Mouse (Mus musculus) fibroblast of lung, adult 2 months (primary cell): Measurements from ENCODE around the gene Tex35.

Source experiments
- DNase-seq: peaks from one replicate; pipeline ENCODE4 v3.0.0-alpha.2; 2011; ENCODE audit warnings: low read depth

The Tex35 gene

DNA sequence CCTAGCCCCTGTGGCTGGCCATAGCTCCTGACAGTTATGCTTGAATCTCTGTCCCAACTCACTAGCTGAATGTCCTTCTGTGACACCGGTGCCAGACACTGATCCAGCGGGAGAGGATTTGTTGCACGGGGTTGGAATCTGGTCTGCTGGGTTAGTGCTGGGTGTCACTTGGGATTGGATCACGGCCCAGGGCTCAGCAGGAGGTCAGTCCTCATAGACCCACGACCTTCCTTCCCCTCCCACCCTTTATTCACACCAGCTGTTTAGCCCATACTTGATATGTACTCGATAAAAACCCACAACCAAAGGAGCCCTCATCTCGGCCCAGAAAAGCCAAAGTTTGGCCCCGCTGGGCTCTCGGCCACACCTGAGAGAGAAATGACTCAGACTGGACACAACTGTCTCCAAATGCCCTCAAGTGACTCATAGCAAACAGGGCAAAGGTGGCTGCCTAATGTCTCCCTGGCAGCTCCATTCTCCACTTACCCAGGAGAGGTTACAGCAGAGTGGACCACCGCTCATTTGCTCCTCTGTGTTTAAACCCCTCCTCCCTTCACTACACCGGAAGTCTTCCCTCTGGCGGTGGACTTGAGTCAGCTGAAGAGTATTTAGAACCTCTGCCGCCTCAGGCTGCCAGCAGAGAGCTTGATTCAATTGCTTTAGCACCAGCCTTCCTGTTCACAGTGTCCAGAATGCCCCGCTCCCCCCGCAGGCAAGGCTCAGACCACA is 27.2 kb downstream of the Tex35 start:
- no peak for DNase-seq

DNA sequence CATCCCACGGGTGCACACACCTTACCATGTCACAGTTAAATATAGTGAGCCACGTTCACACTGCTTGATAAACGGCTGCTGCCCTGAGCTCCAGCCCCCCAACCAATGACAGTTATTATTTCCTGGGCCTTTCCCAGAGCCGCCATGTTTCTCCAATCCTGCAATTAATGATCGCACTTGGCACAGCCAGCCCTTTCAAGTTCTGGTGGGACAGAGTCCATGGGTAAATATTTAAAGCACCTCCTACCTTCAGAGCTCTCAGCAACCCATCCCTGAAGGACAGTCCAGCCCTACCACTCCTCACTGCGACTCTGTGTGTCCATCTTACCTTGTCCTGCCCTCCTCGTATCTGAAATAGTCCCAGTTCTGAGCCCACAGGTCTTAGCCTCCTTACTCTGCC is 28.4 kb downstream of the Tex35 start:
- no peak for DNase-seq

- DNase-seq = no peak
Measured at GRCm38 (mm10) chr1:157079384-157080025, 29.0 kb downstream of the Tex35 start.

- no peak for DNase-seq
Measured at GRCm38 (mm10) chr1:157076781-157077705, 31.4 kb downstream of the Tex35 start.

- DNase-seq = no peak
Measured at GRCm38 (mm10) chr1:157076257-157076656, 32.2 kb downstream of the Tex35 start.

- DNase-seq = no peak
Measured at GRCm38 (mm10) chr1:157074937-157075336, 33.5 kb downstream of the Tex35 start.

GRCm38 (mm10) chr1:157074371-157074770 is 34.1 kb downstream of the Tex35 start:
- no peak for DNase-seq

- DNase-seq = no peak
Measured at GRCm38 (mm10) chr1:157073592-157073991, 34.9 kb downstream of the Tex35 start.

GRCm38 (mm10) chr1:157069181-157069828 is 39.2 kb downstream of the Tex35 start:
- DNase-seq = no peak

DNA sequence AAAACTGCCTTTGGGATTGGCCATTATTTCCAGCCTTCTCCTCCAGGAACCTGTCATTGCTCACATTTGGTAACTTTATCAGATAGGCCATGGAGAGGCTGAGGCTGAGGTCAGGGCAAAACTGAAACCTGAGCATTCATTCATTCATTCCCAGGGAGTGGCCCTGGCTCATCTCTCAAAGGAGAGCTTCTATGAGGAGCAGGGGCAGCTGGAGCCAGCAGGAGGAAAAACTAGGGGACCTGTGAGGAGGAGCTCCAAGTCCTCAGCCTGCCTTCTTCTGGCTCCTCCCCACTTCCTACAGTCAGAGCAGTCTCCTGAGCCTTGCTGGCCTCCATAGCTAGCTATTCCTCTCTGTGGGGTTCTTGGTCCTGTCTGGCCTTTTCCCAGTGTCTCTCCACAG is 40.2 kb downstream of the Tex35 start:
- no peak for DNase-seq

DNA sequence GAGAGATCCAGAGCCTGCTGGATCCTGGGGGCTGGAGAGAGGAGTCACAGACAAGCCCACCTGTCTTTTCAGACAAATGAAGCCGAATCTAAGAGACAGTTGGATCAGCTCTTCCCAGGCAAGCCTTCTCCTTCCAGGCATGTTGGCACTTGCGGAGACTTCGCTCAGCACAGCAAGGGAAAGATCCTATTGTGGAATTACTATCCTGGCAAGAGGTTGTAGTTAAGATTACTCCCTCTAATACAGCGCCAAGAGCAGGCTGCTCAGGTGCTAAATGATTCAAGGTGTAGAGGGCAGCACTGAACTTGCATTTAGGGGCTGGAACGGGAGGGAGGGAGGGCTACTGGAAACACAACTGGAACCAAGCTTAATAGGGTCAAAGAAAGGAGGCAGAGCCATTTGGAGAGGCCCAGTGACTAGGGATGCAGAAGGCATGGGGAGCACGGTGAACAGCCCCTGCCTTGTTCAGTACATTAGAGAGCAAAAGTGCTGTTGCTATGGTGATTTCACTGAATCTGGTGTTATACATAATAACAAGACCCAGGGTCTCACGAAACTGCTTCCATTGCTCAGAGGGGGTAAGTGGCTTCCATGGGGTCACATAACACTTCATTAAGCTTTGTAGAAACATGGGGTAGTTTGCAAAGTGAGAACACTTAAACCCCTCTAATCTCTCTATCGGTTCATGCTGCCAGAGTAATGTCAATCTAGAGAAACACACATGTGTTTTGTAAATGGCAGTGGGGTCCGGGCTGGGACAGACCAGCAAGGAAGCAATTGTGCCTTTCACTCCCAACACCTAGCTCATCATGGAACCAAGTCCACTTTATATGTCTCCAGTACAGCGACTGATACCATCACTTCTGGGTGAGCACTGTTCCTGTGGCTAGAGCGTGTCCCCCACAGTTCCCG is 42.4 kb downstream of the Tex35 start:
- no peak for DNase-seq

DNA sequence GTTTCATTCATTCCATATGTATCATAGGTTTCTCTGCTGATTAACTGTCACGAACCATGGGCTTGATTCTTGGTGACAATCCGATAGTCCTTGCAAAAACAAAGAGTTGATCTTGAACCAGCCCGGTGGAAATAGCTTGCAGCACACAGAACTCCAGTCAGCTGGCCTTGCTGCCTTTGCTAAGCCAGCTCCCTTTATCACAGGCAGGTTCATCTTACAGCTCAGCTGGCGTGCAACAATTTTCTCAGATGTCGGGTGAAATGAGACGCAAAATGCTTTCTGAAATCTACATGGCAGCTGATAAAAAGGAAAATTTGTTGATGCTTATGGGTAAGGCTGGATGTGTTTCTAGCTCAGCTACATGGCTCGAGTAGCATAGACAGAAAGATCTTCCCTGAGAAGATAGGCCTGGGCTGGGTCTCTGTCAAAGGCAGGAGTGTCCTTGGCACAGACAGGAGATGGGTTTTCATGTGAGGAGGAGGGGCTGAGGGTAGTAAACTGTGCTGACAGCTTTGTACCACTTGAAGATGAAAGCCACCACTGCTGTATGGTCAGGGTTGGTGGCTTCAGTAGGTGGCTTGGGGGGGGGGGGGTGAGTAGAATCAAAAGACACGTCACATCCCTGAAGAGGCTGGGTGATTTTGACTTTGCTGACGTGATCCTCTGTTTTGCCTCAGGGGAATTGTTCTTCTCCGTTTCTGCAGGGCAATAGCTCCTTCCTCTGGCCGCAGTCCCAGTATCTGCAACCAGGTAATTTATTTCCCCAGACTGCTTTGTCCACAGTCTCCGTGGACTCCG is 45.0 kb downstream of the Tex35 start:
- DNase-seq = no peak

DNA sequence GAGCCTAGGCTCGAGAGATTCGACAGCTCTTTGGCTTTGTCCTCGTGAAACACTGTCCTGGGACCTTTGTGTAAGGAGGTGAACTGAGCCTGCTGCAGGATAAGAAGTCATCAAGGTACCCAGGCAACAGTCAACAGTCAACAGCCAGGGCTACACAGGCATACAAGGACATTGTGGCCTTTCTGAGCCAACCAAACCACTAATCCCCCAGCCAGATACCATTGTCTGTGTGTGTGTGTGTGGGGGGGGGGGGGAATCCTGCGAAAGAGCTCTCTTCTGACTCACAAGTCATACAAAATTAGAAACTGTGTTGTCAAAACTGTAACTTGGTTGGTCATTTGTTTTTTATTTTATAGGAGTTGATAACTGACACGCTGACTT is 46.0 kb downstream of the Tex35 start:
- DNase-seq = no peak

GRCm38 (mm10) chr1:157061800-157062444 is 46.6 kb downstream of the Tex35 start:
- no peak for DNase-seq

GRCm38 (mm10) chr1:157061170-157061569 is 47.3 kb downstream of the Tex35 start:
- no peak for DNase-seq

GRCm38 (mm10) chr1:157060441-157061135 is 47.9 kb downstream of the Tex35 start:
- DNase-seq = no peak

DNA sequence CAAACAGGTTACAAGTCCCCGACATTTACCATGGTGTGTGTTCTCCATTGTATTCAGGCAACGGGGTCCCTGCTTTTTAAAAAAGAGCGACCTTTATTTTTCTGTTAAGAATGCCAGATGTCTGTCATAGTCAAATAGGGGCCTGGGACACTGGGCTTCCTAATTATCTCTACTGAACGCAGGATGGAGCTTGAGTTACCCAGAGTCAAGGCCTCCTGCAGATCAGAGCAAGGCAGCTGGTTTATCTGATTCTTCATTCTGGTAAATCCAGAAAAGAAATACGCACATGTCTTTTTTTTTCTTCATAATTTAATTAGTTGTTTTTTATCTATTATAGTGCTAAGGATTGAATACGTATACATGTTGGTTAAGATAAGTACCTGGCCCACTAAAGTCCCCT is 52.6 kb downstream of the Tex35 start:
- no peak for DNase-seq

- no peak for DNase-seq
Measured at GRCm38 (mm10) chr1:157055288-157055831, 53.1 kb downstream of the Tex35 start.

GRCm38 (mm10) chr1:157054659-157055058 is 53.8 kb downstream of the Tex35 start:
- DNase-seq = no peak
